Mouse (Mus musculus): ENCODE data around the gene Uevld. TPM values are rescaled to one million over a fixed set of nuclear protein-coding genes. Genes with fewer than 3 reads are reported as not detected.

The Uevld gene
- polyA plus RNA-seq (2017; shearing (Covaris generic)): 1 to 10 TPM; 6.4 to 7.2 TPM

DNA sequence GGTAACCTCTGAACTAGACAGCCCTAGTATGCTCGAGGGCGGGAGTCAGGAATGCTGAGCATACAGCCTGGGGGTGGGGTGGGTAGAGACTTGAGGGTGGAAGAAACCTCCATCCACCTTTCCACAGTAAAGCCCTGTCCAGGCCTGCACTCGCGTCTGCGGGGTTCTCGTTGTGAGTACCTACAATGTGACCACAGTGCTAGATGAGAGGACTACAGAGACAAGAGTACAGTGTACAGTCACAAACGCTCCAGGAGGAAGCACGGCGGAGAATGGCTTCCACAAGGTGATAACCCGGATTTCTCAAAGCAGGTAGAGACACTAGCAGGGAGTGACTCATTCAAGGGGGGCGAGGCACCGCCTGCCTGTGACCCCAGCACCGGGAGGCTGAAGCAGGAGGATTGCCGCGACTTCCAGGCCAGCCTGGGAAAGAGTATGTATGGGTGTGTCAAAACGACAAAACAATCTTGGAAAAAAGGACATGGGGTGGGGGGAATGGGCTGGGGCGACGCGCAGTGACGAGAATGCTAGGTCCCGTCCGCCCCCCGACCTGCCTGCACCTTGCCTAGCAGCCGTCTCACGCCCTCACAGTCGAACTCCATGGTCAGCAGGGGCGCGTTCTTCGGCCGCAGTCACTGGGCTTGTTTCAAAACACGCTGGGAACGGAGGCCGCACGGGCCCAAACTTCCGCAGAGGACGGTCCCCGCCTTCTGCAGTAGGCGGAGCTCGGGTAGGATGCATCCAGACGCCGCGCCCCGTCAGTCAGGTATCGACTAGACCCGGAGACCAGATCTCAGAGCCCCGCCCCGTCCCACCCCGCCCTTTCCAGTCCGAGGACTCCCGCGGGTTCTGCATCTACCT, at the start of gene Uevld:
TSS of gene Uevld (minus strand) at position 697 of the 861 bp plus-strand sequence.

DNA sequence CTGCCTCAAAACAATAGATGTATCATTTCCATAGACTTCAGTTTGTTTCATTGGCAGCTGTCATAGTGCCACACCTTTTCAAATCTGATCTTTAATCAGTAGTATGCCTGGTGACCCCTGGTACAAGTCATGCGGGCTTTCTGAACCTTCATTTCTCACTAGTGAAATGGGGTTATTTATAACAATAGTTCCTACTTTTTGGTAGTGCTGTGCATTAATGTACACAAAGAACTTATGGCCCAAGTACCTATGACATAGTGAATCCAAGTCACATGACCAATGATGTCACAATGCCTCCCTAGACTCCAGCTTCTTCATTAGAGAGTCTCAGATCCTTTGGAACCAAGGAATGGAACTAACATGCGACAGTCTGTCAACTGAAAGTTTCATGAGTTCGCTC, 25.0 kb upstream of the Uevld start, which contains the start of gene Gm9999:
TSS of gene Gm9999 (plus strand) at position 301 of the 400 bp plus-strand sequence.

DNA sequence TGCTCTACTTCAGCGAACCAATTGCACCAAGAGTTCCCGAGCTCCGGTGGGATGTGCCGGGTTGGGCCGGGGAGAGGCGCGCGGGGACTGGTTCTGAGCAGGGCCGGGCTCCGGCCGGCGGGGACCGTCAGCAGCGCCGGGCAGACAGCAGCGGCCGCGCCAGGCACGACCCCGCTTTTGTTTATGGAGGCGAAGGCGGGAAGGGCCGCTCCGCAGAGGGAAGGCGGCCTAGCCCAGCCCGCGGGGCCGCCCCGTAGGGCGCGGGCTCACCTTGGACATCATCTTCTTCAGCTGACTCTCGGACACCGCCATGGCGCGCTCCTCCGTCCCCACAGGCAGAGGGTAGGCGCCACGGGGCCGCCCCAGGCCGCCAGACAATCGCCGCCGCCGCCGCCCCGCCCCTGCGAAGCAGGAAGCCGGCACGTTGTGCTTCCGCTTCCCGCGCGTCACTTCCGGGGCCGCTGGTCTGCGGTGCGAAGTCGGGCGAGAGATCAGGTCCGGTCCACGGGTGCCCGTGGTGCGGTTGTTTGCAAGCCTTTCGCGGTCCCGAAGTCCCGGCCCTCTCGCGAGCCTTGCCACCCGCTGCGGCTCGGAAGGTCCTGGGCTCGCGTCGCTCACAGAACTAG, 38.7 kb downstream of the Uevld start, which contains the start of gene Tsg101:
TSS of gene Tsg101 (minus strand) at position 419 of the 626 bp plus-strand sequence.

Other genes starting within 250 kb of the Uevld start
- 10 to 100 TPM; 18.9 to 19.3 TPM for gene Saal1, start 247.8 kb downstream of the Uevld start, polyA plus RNA-seq (2017; shearing (Covaris generic))
- 1 to 10 TPM in 1 of 2 experiments, not detected in 1; 2.3 TPM for gene Saa3, start 242.8 kb downstream of the Uevld start, polyA plus RNA-seq (2017; shearing (Covaris generic))
- gene Saa4, start 225.9 kb downstream of the Uevld start, polyA plus RNA-seq (2017; shearing (Covaris generic)): not detected
- gene Saa1, start 215.5 kb downstream of the Uevld start, polyA plus RNA-seq (2017; shearing (Covaris generic)): under 1 TPM in 1 of 2 experiments, not detected in 1; 0.26 TPM
- not detected for gene Saa2, start 206.7 kb downstream of the Uevld start, polyA plus RNA-seq (2017; shearing (Covaris generic))
- gene Hps5, start 162.5 kb downstream of the Uevld start, polyA plus RNA-seq (2017; shearing (Covaris generic)): 10 to 100 TPM; 27.5 to 37.5 TPM
- gene Gtf2h1, start 162.4 kb downstream of the Uevld start, polyA plus RNA-seq (2017; shearing (Covaris generic)): 10 to 100 TPM; 52.4 to 56.3 TPM
- gene Ldha, start 117.1 kb downstream of the Uevld start, polyA plus RNA-seq (2017; shearing (Covaris generic)): 1,000 to 10,000 TPM; 1,491 to 1,505 TPM
- gene Ldhc, start 97.3 kb downstream of the Uevld start, polyA plus RNA-seq (2017; shearing (Covaris generic)): under 1 TPM in 1 of 2 experiments, not detected in 1; 0.32 TPM
- gene Tsg101, start 38.6 kb downstream of the Uevld start, polyA plus RNA-seq (2017; shearing (Covaris generic)): 100 to 1,000 TPM; 126 to 130 TPM
- gene Gm9999, start 25.1 kb upstream of the Uevld start, polyA plus RNA-seq (2017; shearing (Covaris generic)): not detected
- gene Spty2d1, start 49.9 kb upstream of the Uevld start, polyA plus RNA-seq (2017; shearing (Covaris generic)): 10 to 100 TPM; 19.0 to 40.2 TPM
- gene Tmem86a, start 92.1 kb upstream of the Uevld start, polyA plus RNA-seq (2017; shearing (Covaris generic)): 1 to 10 TPM; 1.3 to 7.0 TPM
- gene Ptpn5, start 175.2 kb upstream of the Uevld start, polyA plus RNA-seq (2017; shearing (Covaris generic)): 1 to 10 TPM in 1 of 2 experiments, under 1 TPM in 1; 0.90 to 9.1 TPM
- gene Mrgpra6, start 246.4 kb upstream of the Uevld start, polyA plus RNA-seq (2017; shearing (Covaris generic)): not detected

Data from activated CD4-positive, CD25-positive, alpha-beta regulatory T cell (primary cell).